Mouse (Mus musculus): ENCODE measurements around the gene Prr29. TPM values are rescaled to one million over a fixed set of nuclear protein-coding genes. Genes with fewer than 3 reads are reported as not detected.

Gene Prr29
- polyA plus RNA-seq (2015; fragmentation: Nextera tagmentation; extraction: Ambion mirVana) = not detected in 2 replicates

- WGBS (ENCODE audit: insufficient replicate concordance) = 61% methylated on average over 10 of the region's 10 CpGs
- H3K9me3 ChIP-seq (ENCODE audit: low read length) = no peaks in the 10 kb centered on the region
- no peak within 1 kb of the TSS for H3K27ac ChIP-seq (ENCODE audit: low read depth)
- H3K36me3 ChIP-seq (replicated peaks; ENCODE audit: insufficient read depth, low read length) = no peaks in the 10 kb centered on the region
- H3K4me1 ChIP-seq (ENCODE audit: insufficient read depth) = no peaks in the 10 kb centered on the region
- no peaks in the 10 kb centered on the region for H3K27me3 ChIP-seq (ENCODE audit: insufficient read depth, low read length)
- no peak within 1 kb of the TSS for H3K4me2 ChIP-seq (ENCODE audit: low read depth, low read length)
- no peak for TF ChIP-seq CTCF (IDR thresholded peaks at IDR 0.05; ENCODE audit: low read depth)
- TF ChIP-seq EP300 (IDR thresholded peaks at IDR 0.05; ENCODE audit: low read depth) = no peak
- DNase-seq = no peak
- no peak within 1 kb of the TSS for H3K9ac ChIP-seq (replicated peaks)
- H3K4me3 ChIP-seq (ENCODE audit: low read depth, low read length) = no peak within 1 kb of the TSS
- no peak for ATAC-seq
These were observed at the start of gene Prr29 for GRCm38 (mm10) chr11:106365366-106365765. Prr29 (plus strand) TSS chr11:106365472.

- Histone ChIP-seq H3K4me2 (ENCODE audit: low read depth, low read length) (no peak overlapping the region), H3K27me3 (ENCODE audit: insufficient read depth, low read length) (no peaks in the 10 kb centered on the region), H3K4me3 (ENCODE audit: low read depth, low read length) (no peak overlapping the region), H3K9ac (replicated peaks) (no peak overlapping the region), H3K27ac (ENCODE audit: low read depth) (no peak overlapping the region), H3K36me3 (replicated peaks; ENCODE audit: insufficient read depth, low read length) (no peaks in the 10 kb centered on the region; the same call in 1 of the 2 replicates), H3K9me3 (ENCODE audit: low read length) (no peaks in the 10 kb centered on the region), H3K4me1 (ENCODE audit: insufficient read depth) (peaks cover 16% of the 10 kb centered on the region)
- TF ChIP-seq EP300 (IDR thresholded peaks at IDR 0.05; ENCODE audit: low read depth) (no peak), CTCF (IDR thresholded peaks at IDR 0.05; ENCODE audit: low read depth) (no peak)
- ATAC-seq (no peak), DNase-seq (no peak)
- WGBS (ENCODE audit: insufficient replicate concordance) = 90% methylated on average over 1 of the region's 1 CpGs
These were observed 48.9 kb upstream of the Prr29 start for GRCm38 (mm10) chr11:106316416-106316815.

GRCm38 (mm10) chr11:106317801-106318200 is 47.5 kb upstream of the Prr29 start:
- Histone ChIP-seq H3K27ac (ENCODE audit: low read depth) (no peak overlapping the region), H3K4me3 (ENCODE audit: low read depth, low read length) (no peak overlapping the region), H3K4me1 (ENCODE audit: insufficient read depth) (peaks cover 16% of the 10 kb centered on the region), H3K27me3 (ENCODE audit: insufficient read depth, low read length) (no peaks in the 10 kb centered on the region), H3K9me3 (ENCODE audit: low read length) (no peaks in the 10 kb centered on the region), H3K4me2 (ENCODE audit: low read depth, low read length) (no peak overlapping the region), H3K36me3 (replicated peaks; ENCODE audit: insufficient read depth, low read length) (no peaks in the 10 kb centered on the region), H3K9ac (replicated peaks) (no peak overlapping the region)
- no peak for ATAC-seq
- 56% methylated on average over 7 of the region's 7 CpGs for WGBS (ENCODE audit: insufficient replicate concordance)
- TF ChIP-seq CTCF (IDR thresholded peaks at IDR 0.05; ENCODE audit: low read depth) = no peak
- no peak for DNase-seq

- WGBS (ENCODE audit: insufficient replicate concordance) = 42% methylated on average over 21 of the region's 21 CpGs
- DNase-seq = no peak
These were observed 46.6 kb upstream of the Prr29 start for GRCm38 (mm10) chr11:106318406-106319366.

GRCm38 (mm10) chr11:106324858-106325257 is 40.4 kb upstream of the Prr29 start:
- Histone ChIP-seq H3K4me2 (ENCODE audit: low read depth, low read length) (no peak overlapping the region), H3K27me3 (ENCODE audit: insufficient read depth, low read length) (no peaks in the 10 kb centered on the region), H3K36me3 (replicated peaks; ENCODE audit: insufficient read depth, low read length) (no peaks in the 10 kb centered on the region), H3K27ac (ENCODE audit: low read depth) (peak overlapping the region; percentile 69), H3K9ac (replicated peaks) (no peak overlapping the region), H3K9me3 (ENCODE audit: low read length) (no peaks in the 10 kb centered on the region), H3K4me3 (ENCODE audit: low read depth, low read length) (no peak overlapping the region), H3K4me1 (ENCODE audit: insufficient read depth) (peaks cover 14% of the 10 kb centered on the region)
- no peak for TF ChIP-seq CTCF (IDR thresholded peaks at IDR 0.05; ENCODE audit: low read depth)
- TF ChIP-seq EP300 (IDR thresholded peaks at IDR 0.05; ENCODE audit: low read depth) = no peak
- ATAC-seq = peak; percentile 38
- WGBS (ENCODE audit: insufficient replicate concordance) = 53% methylated on average over 5 of the region's 5 CpGs
- DNase-seq = no peak

More at GRCm38 (mm10) chr11:106318406-106319366, 46.6 kb upstream of the Prr29 start:
- Histone ChIP-seq H3K4me3 (ENCODE audit: low read depth, low read length) (no peak overlapping the region), H3K36me3 (replicated peaks; ENCODE audit: insufficient read depth, low read length) (no peaks in the 10 kb centered on the region), H3K4me1 (ENCODE audit: insufficient read depth) (peaks cover 13% of the 10 kb centered on the region), H3K27ac (ENCODE audit: low read depth) (peak overlapping the region; percentile 42), H3K9ac (replicated peaks) (0 out of 2 replicates have a peak overlapping the region, but pooled peaks have one; percentile 13), H3K27me3 (ENCODE audit: insufficient read depth, low read length) (no peaks in the 10 kb centered on the region), H3K9me3 (ENCODE audit: low read length) (no peaks in the 10 kb centered on the region), H3K4me2 (ENCODE audit: low read depth, low read length) (peak overlapping the region; percentile 32; the same call in 1 of the 2 replicates)
- ATAC-seq = peak; percentile 40; the same call in 1 of the 2 replicates
- no peak for TF ChIP-seq EP300 (IDR thresholded peaks at IDR 0.05; ENCODE audit: low read depth)
- peak; percentile 16; the same call in 1 of the 2 replicates for TF ChIP-seq CTCF (IDR thresholded peaks at IDR 0.05; ENCODE audit: low read depth)

GRCm38 (mm10) chr11:106325566-106326206 is 39.6 kb upstream of the Prr29 start:
- peaks cover 14% of the 10 kb centered on the region for H3K4me1 ChIP-seq (ENCODE audit: insufficient read depth)
- H3K9ac ChIP-seq (replicated peaks) = no peak overlapping the region
- peak overlapping the region; percentile 69 for H3K27ac ChIP-seq (ENCODE audit: low read depth)
- TF ChIP-seq CTCF (IDR thresholded peaks at IDR 0.05; ENCODE audit: low read depth) (peak; percentile 85), EP300 (IDR thresholded peaks at IDR 0.05; ENCODE audit: low read depth) (no peak)
- WGBS (ENCODE audit: insufficient replicate concordance) = 60% methylated on average over 8 of the region's 8 CpGs
- H3K4me3 ChIP-seq (ENCODE audit: low read depth, low read length) = no peak overlapping the region
- DNase-seq = peak; percentile 77
- ATAC-seq = peak; percentile 53; the same call in 1 of the 2 replicates
- no peaks in the 10 kb centered on the region for H3K27me3 ChIP-seq (ENCODE audit: insufficient read depth, low read length)
- no peaks in the 10 kb centered on the region for H3K9me3 ChIP-seq (ENCODE audit: low read length)
- H3K4me2 ChIP-seq (ENCODE audit: low read depth, low read length) = no peak overlapping the region
- H3K36me3 ChIP-seq (replicated peaks; ENCODE audit: insufficient read depth, low read length) = no peaks in the 10 kb centered on the region

All from liver, postnatal 0 days (tissue).